Mouse (Mus musculus): ENCODE data around the gene Foxc1. TPM values are rescaled to one million over a fixed set of nuclear protein-coding genes. Genes with fewer than 3 reads are reported as not detected.

Gene Foxc1
- polyA plus RNA-seq, 1 experiment: 4.1 TPM

DNA sequence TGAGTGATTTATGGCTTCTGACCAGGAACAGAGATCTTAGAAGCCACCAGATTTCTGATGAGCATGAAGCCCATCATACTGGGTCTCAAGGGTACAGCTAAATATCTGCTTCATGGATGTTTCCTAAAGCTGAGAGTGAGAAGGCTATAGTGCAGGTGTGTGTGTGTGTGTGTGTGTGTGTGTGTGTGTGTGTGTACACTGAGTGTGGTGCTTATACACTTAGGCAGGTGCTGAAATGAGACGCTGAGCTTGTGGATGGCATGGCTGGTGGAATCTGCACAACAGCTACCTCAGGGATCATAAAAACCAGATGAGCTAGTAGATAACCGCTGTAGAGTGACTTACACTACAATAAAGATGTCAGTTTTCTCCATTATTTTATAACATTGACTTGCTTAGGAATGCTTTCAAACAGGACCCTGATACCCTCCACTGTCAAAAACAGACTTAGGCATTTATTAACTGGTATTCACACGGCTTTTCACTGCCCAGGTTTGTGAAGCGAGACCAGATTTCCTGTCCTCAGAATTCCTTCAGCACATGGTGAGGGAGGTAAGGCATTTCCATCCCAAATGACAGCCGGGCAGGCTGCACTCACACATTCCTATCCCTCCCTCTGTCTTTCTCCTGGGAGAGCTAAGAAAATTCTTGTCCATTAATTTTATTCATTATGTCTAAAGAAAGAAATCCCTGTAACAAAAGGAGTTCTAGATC is 43.0 kb downstream of the Foxc1 start:
- no peak for DNase-seq (ENCODE audit: low spot score)

- DNase-seq (ENCODE audit: low spot score): no peak
Observed at GRCm38 (mm10) chr13:31853564-31853963, 47.1 kb downstream of the Foxc1 start.

- DNase-seq (ENCODE audit: low spot score): no peak
Observed at GRCm38 (mm10) chr13:31854000-31854399, 47.6 kb downstream of the Foxc1 start.

DNA sequence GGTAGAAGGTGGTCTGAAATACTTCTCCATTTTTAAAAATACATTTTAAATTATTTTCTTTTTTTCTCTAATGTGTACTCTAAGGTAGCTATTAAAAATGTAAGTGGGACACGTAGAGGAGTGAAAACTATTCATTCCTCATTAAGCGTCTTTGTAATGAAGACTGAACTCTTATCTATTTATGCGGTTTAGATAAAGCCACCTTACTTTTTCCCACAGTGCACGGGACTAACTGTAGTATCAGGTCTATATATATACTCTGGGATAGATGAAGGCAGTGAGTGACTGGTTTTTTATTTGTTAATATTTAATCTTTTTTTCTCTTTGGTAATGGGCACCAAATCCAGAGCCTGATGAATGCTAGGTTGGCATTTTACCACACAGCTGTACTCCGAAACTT is 53.8 kb downstream of the Foxc1 start:
- no peak for DNase-seq (ENCODE audit: low spot score)

Other genes with a start within 250 kb of the Foxc1 start
- 0.96 and 1.1 TPM in 2 replicates for gene A530084C06Rik, start 247.3 kb upstream of the Foxc1 start, polyA plus RNA-seq (2012; rRNA removed)
- gene Foxf2, start 180.8 kb upstream of the Foxc1 start, polyA plus RNA-seq (2012; rRNA removed): 14.1 and 15.0 TPM in 2 replicates

Measured in urinary bladder, adult 2 months (tissue).